Mouse (Mus musculus) lung, adult 18-20 months (tissue): ENCODE measurements at regions not wholly inside any gene's neighbourhood (a gene's known extent, or its start where the extent isn't known, plus 50 kb on each side); places are given as distances from the start of the nearest gene placed in this dataset.

Experiments used
- DNase-seq, 2 experiments: peaks; one replicate each; pipeline ENCODE4 v3.0.0; 2022; ENCODE audit warnings: mixed read lengths in 2 of 2

GRCm38 (mm10) chr10:117940441-117941265 lies 94.8 kb upstream of the Rap1b start:
- peak in 1 of 2 experiments; percentile 60 for DNase-seq

GRCm38 (mm10) chr10:117941266-117941651 lies 95.4 kb upstream of the Rap1b start:
- DNase-seq, result no peak

- DNase-seq, result no peak
Observed at GRCm38 (mm10) chr10:117943702-117944307, 98.0 kb upstream of the Rap1b start.

GRCm38 (mm10) chr10:117947191-117947590 lies 101.4 kb upstream of the Rap1b start:
- DNase-seq, result no peak

- DNase-seq, result no peak
Observed at GRCm38 (mm10) chr10:117947911-117948310, 102.1 kb upstream of the Rap1b start.

GRCm38 (mm10) chr10:117952116-117953025 lies 106.5 kb upstream of the Rap1b start:
- peak; percentile 24 to 37 for DNase-seq

GRCm38 (mm10) chr10:117953026-117953711 lies 107.3 kb upstream of the Rap1b start:
- DNase-seq, result peak; percentile 40 to 45

GRCm38 (mm10) chr10:117956174-117956950 lies 110.5 kb upstream of the Rap1b start:
- DNase-seq, result no peak

- DNase-seq, result no peak
Observed at GRCm38 (mm10) chr10:117974706-117975105, 128.9 kb upstream of the Rap1b start.

- no peak for DNase-seq
Observed at GRCm38 (mm10) chr10:117975467-117975866, 129.6 kb upstream of the Rap1b start.

GRCm38 (mm10) chr10:117979091-117979490 lies 133.3 kb upstream of the Rap1b start:
- DNase-seq, result no peak

- peak; percentile 44 to 76 for DNase-seq
Observed at GRCm38 (mm10) chr10:117982611-117983210, 136.9 kb upstream of the Rap1b start.

- peak in 1 of 2 experiments; percentile 33 for DNase-seq
Observed at GRCm38 (mm10) chr10:117983271-117983670, 137.4 kb upstream of the Rap1b start.

- DNase-seq, result no peak
Observed at GRCm38 (mm10) chr10:117984784-117985602, 139.2 kb upstream of the Rap1b start.

- peak in 1 of 2 experiments; percentile 13 for DNase-seq
Observed at GRCm38 (mm10) chr10:117987620-117988019, 141.8 kb upstream of the Rap1b start.

- no peak for DNase-seq
Observed at GRCm38 (mm10) chr10:117988076-117988475, 142.2 kb upstream of the Rap1b start.

- no peak for DNase-seq
Observed at GRCm38 (mm10) chr10:117991176-117991575, 145.3 kb upstream of the Rap1b start.

GRCm38 (mm10) chr10:117992317-117992716 lies 146.5 kb upstream of the Rap1b start:
- DNase-seq, result no peak

GRCm38 (mm10) chr10:117993809-117994208 lies 147.8 kb upstream of the Mdm1 start:
- no peak for DNase-seq

GRCm38 (mm10) chr10:117994768-117995167 lies 146.8 kb upstream of the Mdm1 start:
- DNase-seq, result no peak
